Mouse (Mus musculus) neural tube, embryonic 14.5 days (tissue): ENCODE results near the gene Prmt2. TPM values are rescaled to one million over a fixed set of nuclear protein-coding genes. Genes with fewer than 3 reads are reported as not detected.

Experiments
- ATAC-seq: fragments of 200-750 bp; cut with Nextera tagmentation; 2 replicates; pipeline ENCODE4 v1.8.0; 2017; ENCODE audit warnings: low read depth, mild to moderate bottlenecking, moderate TSS enrichment, moderate library complexity
- H3K27ac ChIP-seq: fragments of 300-500 bp; sonication (generic); 2 replicates; pipeline ENCODE4 v1.5.1; 2014; ENCODE audit warnings: low read depth, mild to moderate bottlenecking, control low read depth, low read length, moderate library complexity, mixed read lengths
- H3K27me3 ChIP-seq: fragments of 300-500 bp; sonication (generic); 2 replicates; pipeline ENCODE4 v1.6.1; 2014; ENCODE audit warnings: low read length; ENCODE audit not compliant: control insufficient read depth, insufficient read depth
- H3K36me3 ChIP-seq: fragments of 300-500 bp; sonication (generic); 2 replicates; pipeline ENCODE4 v1.6.1; 2014; ENCODE audit warnings: low read length, mixed read lengths; ENCODE audit not compliant: control insufficient read depth, insufficient read depth
- H3K4me1 ChIP-seq: fragments of 300-500 bp; sonication (generic); 2 replicates; pipeline ENCODE4 v1.6.1; 2014; ENCODE audit warnings: low read length; ENCODE audit not compliant: control insufficient read depth, insufficient read depth
- H3K4me2 ChIP-seq: fragments of 300-500 bp; sonication (generic); 2 replicates; pipeline ENCODE4 v1.6.1; 2014; ENCODE audit warnings: mild to moderate bottlenecking, low read depth, low read length, control low read depth
- H3K4me3 ChIP-seq: fragments of 300-500 bp; sonication (generic); 2 replicates; pipeline ENCODE4 v1.5.1; 2014; ENCODE audit warnings: low read depth, low read length, control low read depth, mixed read lengths
- H3K9ac ChIP-seq: fragments of 300-500 bp; sonication (generic); replicated peaks from 2 replicates; pipeline ENCODE4 v1.6.1; 2014; ENCODE audit warnings: low read depth, mild to moderate bottlenecking, control low read depth, low read length, mixed read lengths
- H3K9me3 ChIP-seq: fragments of 300-500 bp; sonication (generic); 2 replicates; pipeline ENCODE4 v1.6.1; 2016; ENCODE audit warnings: low read length; ENCODE audit not compliant: control insufficient read depth
- WGBS: fragments of 180-500 bp; shearing (Covaris S2); extraction: QIAGEN DNeasy Blood & Tissue Kit; methylation state at CpG from one replicate; pipeline ENCODE4 v1.1.7; 2014; 5-methylcytosine and 5-hydroxymethylcytosine counted together
- polyA plus RNA-seq: library from polyadenylated mRNA; unstranded; fragments of >200 nt; fragmentation: Nextera tagmentation; extraction: Ambion mirVana; gene quantifications from 2 replicates; pipeline ENCODE4 v1.2.1, GENCODE M21; 2014

Gene Prmt2
- polyA plus RNA-seq, 1 experiment from 2014 or later = 325 TPM

- peaks cover 33% of the 10 kb centered on the region for H3K36me3 ChIP-seq
- H3K4me2 ChIP-seq = no peak overlapping the region
- WGBS = 93% methylated on average over 8 of the region's 8 CpGs
- H3K9ac ChIP-seq = no peak overlapping the region
- H3K27ac ChIP-seq = no peak overlapping the region
- ATAC-seq = no peak
- no peak overlapping the region for H3K4me3 ChIP-seq
- H3K9me3 ChIP-seq = no peaks in the 10 kb centered on the region
- H3K27me3 ChIP-seq = no peaks in the 10 kb centered on the region
- H3K4me1 ChIP-seq = no peaks in the 10 kb centered on the region
Observed at GRCm38 (mm10) chr10:76209241-76209640, 28.4 kb downstream of the Prmt2 start.

GRCm38 (mm10) chr10:76207262-76207796, 30.3 kb downstream of the Prmt2 start:
- H3K9ac ChIP-seq = no peak overlapping the region
- no peak overlapping the region for H3K4me3 ChIP-seq
- no peak for ATAC-seq
- 95% methylated on average over 13 of the region's 13 CpGs for WGBS
- H3K4me1 ChIP-seq = no peaks in the 10 kb centered on the region
- no peak overlapping the region for H3K4me2 ChIP-seq
- H3K9me3 ChIP-seq = no peaks in the 10 kb centered on the region
- H3K36me3 ChIP-seq = peaks cover 28% of the 10 kb centered on the region
- H3K27ac ChIP-seq = no peak overlapping the region
- no peaks in the 10 kb centered on the region for H3K27me3 ChIP-seq

GRCm38 (mm10) chr10:76203798-76204283, 33.8 kb downstream of the Prmt2 start:
- peak overlapping the region; percentile 32; the same call in 1 of the 2 replicates for H3K9ac ChIP-seq
- peaks cover 15% of the 10 kb centered on the region for H3K36me3 ChIP-seq
- no peaks in the 10 kb centered on the region for H3K9me3 ChIP-seq
- no peak overlapping the region for H3K27ac ChIP-seq
- H3K27me3 ChIP-seq = no peaks in the 10 kb centered on the region
- H3K4me1 ChIP-seq = no peaks in the 10 kb centered on the region
- peak overlapping the region; percentile 46 for H3K4me2 ChIP-seq
- WGBS = 19% methylated on average over 15 of the region's 18 CpGs
- H3K4me3 ChIP-seq = peak overlapping the region; percentile 26; the same call in 1 of the 2 replicates
- ATAC-seq = peak; percentile 57; the same call in 1 of the 2 replicates

- Histone ChIP-seq H3K36me3 (no peaks in the 10 kb centered on the region), H3K9ac (no peak overlapping the region), H3K4me2 (no peak overlapping the region), H3K9me3 (no peaks in the 10 kb centered on the region), H3K27me3 (no peaks in the 10 kb centered on the region), H3K27ac (no peak overlapping the region), H3K4me1 (no peaks in the 10 kb centered on the region), H3K4me3 (no peak overlapping the region)
- 20% methylated on average over 7 of the region's 7 CpGs for WGBS
- ATAC-seq = 0 out of 2 replicates have a peak, but pooled peaks have one; percentile 21
Observed at GRCm38 (mm10) chr10:76201978-76202377, 35.7 kb downstream of the Prmt2 start.

GRCm38 (mm10) chr10:76201416-76201815, 36.2 kb downstream of the Prmt2 start:
- Histone ChIP-seq H3K27me3 (no peaks in the 10 kb centered on the region), H3K4me1 (no peaks in the 10 kb centered on the region), H3K4me3 (no peak overlapping the region), H3K9ac (no peak overlapping the region), H3K4me2 (no peak overlapping the region), H3K9me3 (no peaks in the 10 kb centered on the region), H3K27ac (no peak overlapping the region), H3K36me3 (no peaks in the 10 kb centered on the region)
- no peak for ATAC-seq
- 90% methylated on average over 3 of the region's 3 CpGs for WGBS

GRCm38 (mm10) chr10:76188010-76188409, 49.7 kb downstream of the Prmt2 start:
- no peak for ATAC-seq
- Histone ChIP-seq H3K9ac (no peak overlapping the region), H3K27ac (no peak overlapping the region), H3K4me2 (no peak overlapping the region), H3K9me3 (no peaks in the 10 kb centered on the region), H3K27me3 (no peaks in the 10 kb centered on the region), H3K4me1 (no peaks in the 10 kb centered on the region), H3K36me3 (no peaks in the 10 kb centered on the region), H3K4me3 (no peak overlapping the region)
- 96% methylated on average over 1 of the region's 1 CpGs for whole genome bisulfite sequencing

GRCm38 (mm10) chr10:76185216-76185615, 52.4 kb downstream of the Prmt2 start:
- Histone ChIP-seq H3K27ac (no peak overlapping the region), H3K36me3 (no peaks in the 10 kb centered on the region), H3K9ac (no peak overlapping the region), H3K9me3 (no peaks in the 10 kb centered on the region), H3K27me3 (no peaks in the 10 kb centered on the region), H3K4me1 (no peaks in the 10 kb centered on the region), H3K4me2 (no peak overlapping the region), H3K4me3 (no peak overlapping the region)
- WGBS = 79% methylated on average over 4 of the region's 4 CpGs
- ATAC-seq = no peak

GRCm38 (mm10) chr10:76174899-76175298, 62.8 kb downstream of the Prmt2 start:
- H3K9ac ChIP-seq = no peak overlapping the region
- H3K36me3 ChIP-seq = no peaks in the 10 kb centered on the region
- no peaks in the 10 kb centered on the region for H3K4me1 ChIP-seq
- 50% methylated on average over 2 of the region's 2 CpGs for WGBS
- no peak overlapping the region for H3K27ac ChIP-seq
- no peaks in the 10 kb centered on the region for H3K27me3 ChIP-seq
- no peak overlapping the region for H3K4me2 ChIP-seq
- ATAC-seq = no peak
- H3K9me3 ChIP-seq = no peaks in the 10 kb centered on the region
- no peak overlapping the region for H3K4me3 ChIP-seq

- Histone ChIP-seq H3K9ac (no peak overlapping the region), H3K9me3 (no peaks in the 10 kb centered on the region), H3K4me3 (no peak overlapping the region), H3K4me2 (no peak overlapping the region), H3K27me3 (no peaks in the 10 kb centered on the region), H3K36me3 (no peaks in the 10 kb centered on the region), H3K27ac (no peak overlapping the region), H3K4me1 (no peaks in the 10 kb centered on the region)
- WGBS = 77% methylated on average over 1 of the region's 1 CpGs
- no peak for ATAC-seq
Observed at GRCm38 (mm10) chr10:76158009-76158408, 79.7 kb downstream of the Prmt2 start.
